Mouse (Mus musculus): ENCODE data around the gene Tex2. TPM values are rescaled to one million over a fixed set of nuclear protein-coding genes. Genes with fewer than 3 reads are reported as not detected.

Tex2 gene
- polyA plus RNA-seq (2021; fragmentation: Nextera tagmentation): 24.0 and 36.6 TPM in 2 replicates
- long read RNA-seq, experiment 1, partial matches to known transcripts: 23 of 53 reads
- long read RNA-seq, experiment 1, other reads (novel, unspliced or antisense): 28 of 53 reads
- long read RNA-seq, experiment 2, full-length matches to known transcripts: 35 of 182 reads
- long read RNA-seq, experiment 2, partial matches to known transcripts: 38 of 182 reads
- long read RNA-seq, experiment 2, other reads (novel, unspliced or antisense): 109 of 182 reads

DNA sequence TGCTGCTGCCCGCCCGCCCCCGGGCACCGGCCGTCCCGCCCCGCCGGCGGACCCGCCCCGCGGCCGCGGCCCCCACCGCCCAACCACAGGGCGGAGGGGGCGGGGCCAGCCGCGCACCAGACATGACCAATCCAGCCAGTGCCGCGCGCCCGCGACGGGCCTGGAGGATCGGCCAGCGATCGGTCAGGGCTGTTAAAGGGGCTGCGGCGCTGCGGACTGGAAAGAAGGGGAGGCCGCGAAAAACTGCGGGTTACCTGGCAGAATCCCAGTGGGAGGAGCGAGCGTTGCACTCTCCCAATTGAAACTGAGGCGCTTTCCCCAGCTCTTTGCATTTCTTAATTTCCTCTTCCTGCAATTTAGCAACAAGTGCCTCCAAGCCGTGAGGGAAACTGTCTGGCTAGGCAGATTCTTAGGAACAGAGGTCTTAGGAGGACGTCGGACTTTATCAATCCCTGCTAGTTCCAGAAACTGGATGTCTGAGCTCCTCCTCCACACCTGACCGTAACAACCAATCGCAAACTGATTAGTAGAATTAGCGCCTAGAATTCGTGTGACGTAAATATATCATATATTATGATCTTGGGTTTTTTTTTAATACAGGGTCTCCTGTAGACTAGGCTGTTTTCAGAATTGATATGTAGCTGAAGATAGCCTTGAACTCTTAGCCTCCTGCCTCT lies at the start of gene Tex2:
Tex2 (minus strand) TSS at position 463 of the 677 bp plus-strand sequence.

DNA sequence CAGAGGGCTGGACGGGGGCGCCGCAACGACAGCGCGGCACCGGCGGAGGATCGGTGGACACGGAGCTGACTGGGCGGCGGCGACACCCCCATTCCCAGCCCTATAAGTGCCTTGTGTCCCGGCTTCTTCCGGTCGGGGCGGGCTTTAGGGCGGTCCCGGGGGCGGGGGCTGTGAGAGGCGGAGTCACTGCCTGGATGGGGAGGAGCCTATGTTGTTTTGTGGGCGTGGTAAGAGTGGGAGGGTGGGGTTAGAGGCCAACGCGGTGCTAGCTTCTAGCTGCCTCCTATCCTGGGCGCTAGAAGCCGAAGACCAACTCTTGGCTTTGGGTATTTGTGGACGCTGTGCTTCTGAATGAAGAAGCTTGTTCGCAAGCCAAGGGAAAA lies 125.5 kb downstream of the Tex2 start, which contains the start of gene Ern1:
Ern1 (minus strand) TSS at position 120 of the 383 bp plus-strand sequence.

Other genes with a start within 250 kb of the Tex2 start
- 0.38 and 0.44 TPM in 2 replicates for gene Prr29, start 248.0 kb downstream of the Tex2 start, polyA plus RNA-seq (2021; fragmentation: Nextera tagmentation)
- gene Icam2, start 225.3 kb downstream of the Tex2 start, polyA plus RNA-seq (2021; fragmentation: Nextera tagmentation): 3.8 and 5.8 TPM in 2 replicates
- 0.79 and 1.3 TPM in 2 replicates for gene Ern1, start 125.6 kb downstream of the Tex2 start, polyA plus RNA-seq (2021; fragmentation: Nextera tagmentation)
- 8.9 and 9.1 TPM in 2 replicates for gene Pecam1, start 137.2 kb upstream of the Tex2 start, polyA plus RNA-seq (2021; fragmentation: Nextera tagmentation)
- gene Milr1, start 137.8 kb upstream of the Tex2 start, polyA plus RNA-seq (2021; fragmentation: Nextera tagmentation): 0.30 and 0.56 TPM in 2 replicates
- gene Polg2, start 166.1 kb upstream of the Tex2 start, polyA plus RNA-seq (2021; fragmentation: Nextera tagmentation): 3.9 and 4.2 TPM in 2 replicates
- 195 and 197 TPM in 2 replicates for gene Ddx5, start 175.8 kb upstream of the Tex2 start, polyA plus RNA-seq (2021; fragmentation: Nextera tagmentation)
- gene Cep95, start 175.8 kb upstream of the Tex2 start, polyA plus RNA-seq (2021; fragmentation: Nextera tagmentation): 1.1 and 2.7 TPM in 2 replicates

Data from layer of hippocampus, adult 6 months (tissue).